Mouse (Mus musculus) myocyte (in vitro differentiated cells): ENCODE data around the gene Bco1. TPM values are rescaled to one million over a fixed set of nuclear protein-coding genes. Genes with fewer than 3 reads are reported as not detected.

Experiments
- H3K27me3 ChIP-seq: one replicate; pipeline ENCODE4 v1.6.1; 2011; ENCODE audit not compliant: control insufficient read depth, insufficient read depth, insufficient read length
- H3K36me3 ChIP-seq: one replicate; pipeline ENCODE4 v1.6.1; 2011; ENCODE audit not compliant: control insufficient read depth, insufficient read depth
- H3K4me2 ChIP-seq: one replicate; pipeline ENCODE4 v1.6.1; 2011; ENCODE audit warnings: low read depth, control low read depth
- H3K4me3 ChIP-seq: one replicate; pipeline ENCODE4 v1.5.1; 2011; ENCODE audit warnings: mild to moderate bottlenecking, control low read depth, moderate library complexity
- H3K79me2 ChIP-seq: one replicate; pipeline ENCODE4 v1.6.1; 2011; ENCODE audit not compliant: control insufficient read depth, insufficient read depth
- H3ac ChIP-seq: one replicate; pipeline ENCODE4 v1.6.1; 2011; ENCODE audit not compliant: control insufficient read depth, insufficient read length
- CEBPB ChIP-seq: IDR thresholded peaks from 2 replicates; pipeline ENCODE4 v1.6.1; 2011; ENCODE audit warnings: mild to moderate bottlenecking, moderate library complexity; ENCODE audit not compliant: poor library complexity, insufficient read depth, severe bottlenecking
- E2F4 ChIP-seq: IDR thresholded peaks from one replicate; pipeline ENCODE4 v1.6.1; 2011; ENCODE audit warnings: mild to moderate bottlenecking, control low read depth, moderate library complexity; ENCODE audit not compliant: insufficient read depth
- MAX ChIP-seq: IDR thresholded peaks from one replicate; pipeline ENCODE4 v1.6.1; 2011; ENCODE audit warnings: low read depth, mild to moderate bottlenecking, control low read depth
- MYOD1 ChIP-seq, 3 experiments: IDR thresholded peaks; one replicate each; pipeline ENCODE4 v1.6.1; 2011; ENCODE audit warnings: control low read depth in 2 of 3, low read depth in 2 of 3, mild to moderate bottlenecking in 2 of 3, moderate library complexity in 1 of 3; ENCODE audit not compliant: insufficient read length in 2 of 3, control insufficient read depth in 1 of 3
- MYOG ChIP-seq, 3 experiments: IDR thresholded peaks; one replicate each; pipeline ENCODE4 v1.6.1; 2011; ENCODE audit warnings: control low read depth in 2 of 3, low read depth in 2 of 3, mild to moderate bottlenecking in 2 of 3; ENCODE audit not compliant: insufficient read length in 2 of 3, control insufficient read depth in 1 of 3, insufficient read depth in 1 of 3
- POLR2A ChIP-seq: IDR thresholded peaks from one replicate; pipeline ENCODE4 v1.6.1; 2011; ENCODE audit warnings: low read depth, mild to moderate bottlenecking, control low read depth, moderate library complexity; ENCODE audit not compliant: insufficient read length
- POLR2AphosphoS2 ChIP-seq: IDR thresholded peaks from one replicate; pipeline ENCODE4 v1.6.1; 2011; ENCODE audit warnings: low read depth, control low read depth; ENCODE audit not compliant: insufficient read length
- REST ChIP-seq: IDR thresholded peaks from one replicate; pipeline ENCODE4 v1.6.1; 2011; ENCODE audit warnings: mild to moderate bottlenecking, control low read depth, moderate library complexity; ENCODE audit not compliant: insufficient read depth, insufficient read length
- SRF ChIP-seq: IDR thresholded peaks from one replicate; pipeline ENCODE4 v1.6.1; 2011; ENCODE audit warnings: low read depth; ENCODE audit not compliant: control insufficient read depth, insufficient read length
- TCF12 ChIP-seq: IDR thresholded peaks from one replicate; pipeline ENCODE4 v1.6.1; 2011; ENCODE audit warnings: mild to moderate bottlenecking, control low read depth; ENCODE audit not compliant: poor library complexity, insufficient read depth, severe bottlenecking
- TCF3 ChIP-seq: IDR thresholded peaks from one replicate; pipeline ENCODE4 v1.6.1; 2011; ENCODE audit warnings: low read depth, control low read depth; ENCODE audit not compliant: insufficient read length
- USF1 ChIP-seq: IDR thresholded peaks from one replicate; pipeline ENCODE4 v1.6.1; 2011; ENCODE audit warnings: low read depth, mild to moderate bottlenecking, control low read depth, moderate library complexity
- polyA plus RNA-seq: library from polyadenylated mRNA; unstranded; fragments of >200 nt; fragmentation: generic; extraction: Trizol; gene quantifications from one replicate; pipeline ENCODE4 v1.2.1, GENCODE M21; 2012; ENCODE audit warnings: missing spikeins

Bco1 gene
- polyA plus RNA-seq, 1 experiment, result 0.02 TPM

- no peaks in the 10 kb centered on the region for H3K79me2 ChIP-seq
- H3K4me2 ChIP-seq, result no peak within 1 kb of the TSS
- no peaks in the 10 kb centered on the region for H3K36me3 ChIP-seq
- H3ac ChIP-seq, result no peak within 1 kb of the TSS
- no peaks in the 10 kb centered on the region for H3K27me3 ChIP-seq
- TF ChIP-seq TCF3, result no peak
- TF ChIP-seq SRF, result no peak
- no peak for TF ChIP-seq MYOG (IDR thresholded peaks at IDR 0.05; ENCODE audit: control insufficient read depth in 1 of 3, insufficient read depth in 1 of 3, insufficient read length in 2 of 3, low read depth in 2 of 3)
- no peak for TF ChIP-seq POLR2AphosphoS2
- no peak for TF ChIP-seq REST
- TF ChIP-seq MAX, result no peak
- H3K4me3 ChIP-seq, result no peak within 1 kb of the TSS
Measured at GRCm38 (mm10) chr8:117082399-117082872, 13.2 kb upstream of the Bco1 start, which contains the start of gene Pkd1l2. Pkd1l2 (minus strand) TSS chr8:117082449.

- no peak overlapping the region for H3K4me3 ChIP-seq
- H3K36me3 ChIP-seq, result no peaks in the 10 kb centered on the region
- H3K27me3 ChIP-seq, result no peaks in the 10 kb centered on the region
- no peak for TF ChIP-seq TCF12
- no peaks in the 10 kb centered on the region for H3K79me2 ChIP-seq
- no peak overlapping the region for H3ac ChIP-seq
- H3K4me2 ChIP-seq, result no peak overlapping the region
Measured at GRCm38 (mm10) chr8:117082947-117083559, 12.6 kb upstream of the Bco1 start.

- no peak for TF ChIP-seq POLR2AphosphoS2
- TF ChIP-seq POLR2A, result no peak
- no peak for TF ChIP-seq SRF
- TF ChIP-seq USF1, result no peak
- TF ChIP-seq MYOG (IDR thresholded peaks at IDR 0.05; ENCODE audit: control insufficient read depth in 1 of 3, insufficient read depth in 1 of 3, insufficient read length in 2 of 3, low read depth in 2 of 3), result no peak
- TF ChIP-seq MAX, result no peak
- no peak for TF ChIP-seq CEBPB
- no peak for TF ChIP-seq MYOD1 (IDR thresholded peaks at IDR 0.05; ENCODE audit: control insufficient read depth in 1 of 3, insufficient read length in 2 of 3, low read depth in 2 of 3)
- no peak for TF ChIP-seq TCF12
- no peak for TF ChIP-seq REST
- no peak for TF ChIP-seq TCF3
- TF ChIP-seq E2F4, result no peak
- H3K4me3 ChIP-seq, result no peak overlapping the region
- H3ac ChIP-seq, result no peak overlapping the region
- H3K4me2 ChIP-seq, result no peak overlapping the region
- no peaks in the 10 kb centered on the region for H3K27me3 ChIP-seq
- H3K79me2 ChIP-seq, result no peaks in the 10 kb centered on the region
- no peaks in the 10 kb centered on the region for H3K36me3 ChIP-seq
Measured at GRCm38 (mm10) chr8:117085521-117085920, 10.1 kb upstream of the Bco1 start.

DNA sequence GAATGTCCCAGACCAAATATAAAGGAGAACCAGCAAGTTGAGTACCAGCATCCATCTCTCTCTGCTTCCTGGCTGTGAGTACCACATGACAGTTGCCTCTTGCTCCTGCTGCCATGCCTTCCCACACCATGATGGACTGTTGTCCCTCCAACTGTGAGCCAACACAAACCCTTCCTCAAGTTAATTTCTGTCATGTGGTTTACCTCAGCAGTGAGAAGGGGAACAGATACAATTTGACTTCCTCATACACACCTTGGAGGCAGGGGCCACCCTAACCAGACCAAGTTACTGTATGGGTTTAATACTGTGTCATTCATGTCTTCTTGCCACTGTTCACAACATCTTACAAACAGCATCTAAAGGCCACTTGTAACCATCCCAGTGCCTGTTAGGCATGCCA lies 8.6 kb upstream of the Bco1 start:
- H3K79me2 ChIP-seq, result no peaks in the 10 kb centered on the region
- H3ac ChIP-seq, result no peak overlapping the region
- H3K4me2 ChIP-seq, result no peak overlapping the region
- H3K27me3 ChIP-seq, result no peaks in the 10 kb centered on the region
- H3K36me3 ChIP-seq, result no peaks in the 10 kb centered on the region
- no peak for TF ChIP-seq TCF3
- TF ChIP-seq MYOG (IDR thresholded peaks at IDR 0.05; ENCODE audit: control insufficient read depth in 1 of 3, insufficient read depth in 1 of 3, insufficient read length in 2 of 3, low read depth in 2 of 3), result no peak
- TF ChIP-seq USF1, result no peak
- TF ChIP-seq CEBPB, result no peak
- TF ChIP-seq REST, result no peak
- TF ChIP-seq TCF12, result no peak
- no peak overlapping the region for H3K4me3 ChIP-seq

- Histone ChIP-seq H3K4me2 (no peak overlapping the region), H3ac (no peak overlapping the region), H3K27me3 (no peaks in the 10 kb centered on the region), H3K79me2 (no peaks in the 10 kb centered on the region), H3K36me3 (no peaks in the 10 kb centered on the region), H3K4me3 (no peak overlapping the region)
- TF ChIP-seq MYOG (IDR thresholded peaks at IDR 0.05; ENCODE audit: control insufficient read depth in 1 of 3, insufficient read depth in 1 of 3, insufficient read length in 2 of 3, low read depth in 2 of 3) (no peak), CEBPB (no peak), POLR2AphosphoS2 (no peak), USF1 (no peak), E2F4 (no peak), POLR2A (no peak), TCF12 (no peak), TCF3 (no peak), REST (no peak), MYOD1 (IDR thresholded peaks at IDR 0.05; ENCODE audit: control insufficient read depth in 1 of 3, insufficient read length in 2 of 3, low read depth in 2 of 3) (no peak), MAX (no peak), SRF (no peak)
Measured at GRCm38 (mm10) chr8:117089802-117090201, 5.9 kb upstream of the Bco1 start.
